ENCODE assay signal across 9 mouse cellular contexts in genomic region chr16:92445377-92445776, GRCm38 (mm10). TPM values are rescaled to one million over a fixed set of nuclear protein-coding genes. Genes with fewer than 3 reads are reported as not detected.
DNase-seq lines count a peak whose midpoint lies in the region; ATAC-seq lines count a peak whose summit lies in the region.
"Had no signal": no experiment of that assay in that cellular context is flagged by ENCODE, and none has a peak within 500 bp of the region (broad histone marks: within the 10 kb centered on the region; RNA-seq: fewer than 3 reads in every experiment).

No protein-coding gene starts in this region.

- WGBS in hindbrain, embryonic 10.5 days: 63% methylated on average over 10 of the region's 10 CpGs
- WGBS in hindbrain, embryonic 12.5 days: 65% methylated on average over 10 of the region's 10 CpGs
- 67% methylated on average over 10 of the region's 10 CpGs for WGBS in hindbrain, embryonic 13.5 days

- peak; percentile 42 for DNase-seq in hindbrain, embryonic 10.5 days (ENCODE audit: low spot score)
- DNase-seq in urinary bladder, postnatal 14 days (ENCODE audit: low spot score): peak; percentile 42
- DNase-seq in urinary bladder, postnatal 10 days (ENCODE audit: low spot score): no peak
- DNase-seq in kidney, postnatal 25 days: peak; percentile 53
- DNase-seq in layer of hippocampus, postnatal 36 days: no peak

- H3K4me3 ChIP-seq in hindbrain, embryonic 10.5 days: no peak overlapping the region
- no peak overlapping the region for H3K4me3 ChIP-seq in hindbrain, embryonic 12.5 days
- H3K4me3 ChIP-seq in hindbrain, embryonic 13.5 days: no peak overlapping the region

- H3K27ac ChIP-seq in hindbrain, embryonic 10.5 days: peak overlapping the region; percentile 56; the same call in 1 of the 2 replicates
- H3K27ac ChIP-seq in hindbrain, embryonic 12.5 days: no peak overlapping the region
- no peak overlapping the region for H3K27ac ChIP-seq in hindbrain, embryonic 13.5 days

- peaks cover 10% of the 10 kb centered on the region for H3K36me3 ChIP-seq in hindbrain, embryonic 10.5 days
- peaks cover 6% of the 10 kb centered on the region; the same call in 1 of the 2 replicates for H3K36me3 ChIP-seq in hindbrain, embryonic 12.5 days
- 0 out of 2 replicates have a peak, but pooled peaks cover 7% of the 10 kb centered on the region for H3K36me3 ChIP-seq in hindbrain, embryonic 13.5 days

- H3K4me2 ChIP-seq in hindbrain, embryonic 12.5 days (replicated peaks): no peak overlapping the region
- H3K4me2 ChIP-seq in hindbrain, embryonic 13.5 days: no peak overlapping the region

- H3K9ac ChIP-seq in hindbrain, embryonic 12.5 days: no peak overlapping the region
- H3K9ac ChIP-seq in hindbrain, embryonic 13.5 days: no peak overlapping the region

- no peaks in the 10 kb centered on the region for H3K27me3 ChIP-seq in hindbrain, embryonic 10.5 days (ENCODE audit: insufficient read depth, poor library complexity, severe bottlenecking)
- H3K27me3 ChIP-seq in hindbrain, embryonic 12.5 days: no peaks in the 10 kb centered on the region
- no peaks in the 10 kb centered on the region for H3K27me3 ChIP-seq in hindbrain, embryonic 13.5 days

- no peak for ATAC-seq in hindbrain, embryonic 12.5 days (ENCODE audit: low FRiP score)
- ATAC-seq in activated CD4-positive, CD25-positive, alpha-beta regulatory T cell, adult 4 months: no peak
- ATAC-seq in hindbrain, embryonic 13.5 days (ENCODE audit: low FRiP score): no peak

- peaks cover 47% of the 10 kb centered on the region for H3K4me1 ChIP-seq in hindbrain, embryonic 10.5 days (replicated peaks)
- H3K4me1 ChIP-seq in hindbrain, embryonic 12.5 days: peaks cover 25% of the 10 kb centered on the region
- peaks cover 38% of the 10 kb centered on the region for H3K4me1 ChIP-seq in hindbrain, embryonic 13.5 days (replicated peaks)

- no peaks in the 10 kb centered on the region for H3K9me3 ChIP-seq in hindbrain, embryonic 10.5 days
- H3K9me3 ChIP-seq in hindbrain, embryonic 12.5 days (replicated peaks): no peaks in the 10 kb centered on the region
- no peaks in the 10 kb centered on the region for H3K9me3 ChIP-seq in hindbrain, embryonic 13.5 days

RNA-seq across cellular contexts. Expression of gene Rcan1, which starts 25.3 kb away (rescaled TPM):
- 39.3 and 39.6 TPM in 2 replicates for polyA plus RNA-seq in hindbrain, embryonic 10.5 days (2016; fragmentation: Nextera tagmentation; extraction: Ambion mirVana)
- 44.5 and 47.2 TPM in 2 replicates for polyA plus RNA-seq in hindbrain, embryonic 12.5 days (2016; fragmentation: Nextera tagmentation; extraction: Ambion mirVana)
- 1 to 10 TPM; 2.3 to 2.9 TPM for polyA plus RNA-seq in activated CD4-positive, CD25-positive, alpha-beta regulatory T cell, adult 4 months (2017; shearing (Covaris generic))
- 10 to 100 TPM; 44.8 to 46.5 TPM for total RNA-seq in layer of hippocampus, postnatal 36 days (2021)
- 56.5 and 56.6 TPM in 2 replicates for polyA plus RNA-seq in hindbrain, embryonic 13.5 days (2015; fragmentation: Nextera tagmentation; extraction: Ambion mirVana)

RNA-seq across cellular contexts. Expression of gene Clic6, which starts 40.2 kb away (rescaled TPM):
- polyA plus RNA-seq in hindbrain, embryonic 10.5 days (2016; fragmentation: Nextera tagmentation; extraction: Ambion mirVana): 5.4 and 9.3 TPM in 2 replicates
- polyA plus RNA-seq in hindbrain, embryonic 12.5 days (2016; fragmentation: Nextera tagmentation; extraction: Ambion mirVana): 13.2 and 15.3 TPM in 2 replicates
- polyA plus RNA-seq in activated CD4-positive, CD25-positive, alpha-beta regulatory T cell, adult 4 months (2017; shearing (Covaris generic)): not detected
- total RNA-seq in layer of hippocampus, postnatal 36 days (2021): 1 to 10 TPM in 1 of 2 experiments, under 1 TPM in 1; 1.00 to 3.7 TPM
- 4.8 and 11.5 TPM in 2 replicates for polyA plus RNA-seq in hindbrain, embryonic 13.5 days (2015; fragmentation: Nextera tagmentation; extraction: Ambion mirVana)
- total RNA-seq: neutrophil, adult 5-6 weeks had no signal

Comparison
In these comparisons a context has a peak if more than half of its experiments do, and no peak if none do; other contexts are left out.
1. DNase-seq: peak in hindbrain, embryonic 10.5 days (single experiment), urinary bladder, postnatal 14 days (single experiment) and kidney, postnatal 25 days (2 of 2); none in urinary bladder, postnatal 10 days (single experiment) and layer of hippocampus, postnatal 36 days (0 of 2).
2. RNA of gene Rcan1, which starts 25.3 kb away (polyA plus RNA-seq): 56.5 to 56.6 TPM in hindbrain, embryonic 13.5 days, 44.5 to 47.2 TPM in hindbrain, embryonic 12.5 days and 39.3 to 39.6 TPM in hindbrain, embryonic 10.5 days; 2.3 to 2.9 TPM in activated CD4-positive, CD25-positive, alpha-beta regulatory T cell, adult 4 months; every median in the first group is over 10 times any median in the second.